ENCODE assay signal across 8 mouse cellular contexts in genomic region chr5:115731001-115731731, GRCm38 (mm10). TPM values are rescaled to one million over a fixed set of nuclear protein-coding genes. Genes with fewer than 3 reads are reported as not detected.
DNase-seq lines count a peak whose midpoint lies in the region; ATAC-seq lines count a peak whose summit lies in the region.

Bicdl1 (minus strand) TSS chr5:115731621.

- WGBS in hindbrain, embryonic 12.5 days = under 1% methylated on average over 73 of the region's 83 CpGs

- peak within 1 kb of the TSS; percentile 74 for H3K9ac ChIP-seq in hindbrain, embryonic 12.5 days

- DNase-seq in R1 (ENCODE audit: low read depth, low spot score) = peak; percentile 76
- DNase-seq in cerebellum, postnatal 10 days = peak; percentile 76 to 79
- DNase-seq in frontal cortex, postnatal 25 days (ENCODE audit: low spot score in 2 of 2) = peak; percentile 37 to 44
- peak; percentile 49 to 69 for DNase-seq in layer of hippocampus, postnatal 25 days (ENCODE audit: extremely low spot score in 1 of 2, low spot score in 1 of 2)
- DNase-seq in lung, postnatal 36 days = peak; percentile 86
- DNase-seq in retina, postnatal 7 days (ENCODE audit: low read depth, low spot score) = peak; percentile 36
- peak; percentile 80 for DNase-seq in urinary bladder, adult 2 months (ENCODE audit: low spot score)

- peak within 1 kb of the TSS; percentile 91 for H3K4me2 ChIP-seq in hindbrain, embryonic 12.5 days (replicated peaks)

- peak within 1 kb of the TSS; percentile 77 for H3K4me3 ChIP-seq in hindbrain, embryonic 12.5 days

- peaks cover 15% of the 10 kb centered on the region; the same call in 1 of the 2 replicates for H3K4me1 ChIP-seq in hindbrain, embryonic 12.5 days

- H3K27ac ChIP-seq in hindbrain, embryonic 12.5 days = peak within 1 kb of the TSS; percentile 97

- ATAC-seq in hindbrain, embryonic 12.5 days (ENCODE audit: low FRiP score) = peak; percentile 30; the same call in 1 of the 2 replicates

- peaks cover 20% of the 10 kb centered on the region for H3K27me3 ChIP-seq in hindbrain, embryonic 12.5 days

- no peaks in the 10 kb centered on the region for H3K9me3 ChIP-seq in hindbrain, embryonic 12.5 days (replicated peaks)

- H3K36me3 ChIP-seq in hindbrain, embryonic 12.5 days = no peaks in the 10 kb centered on the region

RNA-seq across cellular contexts. Expression of gene Bicdl1, which starts in this region (rescaled TPM):
- polyA plus RNA-seq in hindbrain, embryonic 12.5 days (2016; fragmentation: Nextera tagmentation; extraction: Ambion mirVana) = 20.5 and 20.8 TPM in 2 replicates
- total RNA-seq in layer of hippocampus, postnatal 25 days (2021) = 100 to 1,000 TPM; 117 to 122 TPM
- polyA plus RNA-seq in urinary bladder, adult 2 months (2012; rRNA removed) = 46.5 and 55.3 TPM in 2 replicates

Comparison
In these comparisons a context has a peak if more than half of its experiments do, and no peak if none do; other contexts are left out.
1. Peak in every context shown above with its lines: DNase-seq, ATAC-seq, H3K4me3 ChIP-seq and H3K27ac ChIP-seq.
2. DNase-seq: peak in every context shown above with its lines; median percentile 86 in lung, postnatal 36 days; 80 in urinary bladder, adult 2 months; 78 in cerebellum, postnatal 10 days; 76 in R1; 59 in layer of hippocampus, postnatal 25 days; 40 in frontal cortex, postnatal 25 days; 36 in retina, postnatal 7 days.